10 mouse cellular contexts compared by ENCODE assay signal in the genomic region with DNA sequence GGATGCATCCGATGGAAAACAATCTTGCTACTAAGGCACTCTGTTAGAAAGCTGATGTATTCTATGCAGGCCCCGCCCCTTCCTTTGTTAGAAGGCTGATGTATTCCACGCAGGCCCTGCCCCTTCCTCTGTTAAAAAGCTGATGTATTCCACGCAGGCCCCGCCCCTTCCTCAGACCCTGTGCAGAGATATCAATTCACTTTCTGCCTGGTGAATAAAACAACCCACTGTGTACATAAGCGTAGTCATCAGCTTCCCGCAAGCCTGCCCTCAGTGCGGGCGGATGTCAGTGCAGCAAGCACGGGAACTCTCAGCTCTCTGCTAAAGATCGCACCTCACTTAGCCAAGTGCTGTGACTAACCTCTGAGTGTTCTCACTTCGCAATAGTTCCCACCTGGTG.
DNase-seq lines count a peak whose midpoint lies in the region; ATAC-seq and TF ChIP-seq lines count a peak whose summit lies in the region.
"Had no signal": no experiment of that assay in that cellular context is flagged by ENCODE, and none has a peak within 500 bp of the region (broad histone marks: within the 10 kb centered on the region; RNA-seq: fewer than 3 reads in every experiment).

No protein-coding gene starts in this region.

- peaks cover 4 to 6% of the 10 kb centered on the region in 2 experiments for H3K4me1 ChIP-seq in MEL (ENCODE audit: control insufficient read depth in 1 of 2, insufficient read depth in 2 of 2, low read length in 2 of 2)
- H3K4me1 ChIP-seq in hindbrain, postnatal 0 days (ENCODE audit: insufficient read depth, low read length) = no peaks in the 10 kb centered on the region
- H3K4me1 ChIP-seq in midbrain, embryonic 13.5 days (replicated peaks) = no peaks in the 10 kb centered on the region; the same call in 1 of the 2 replicates

- intact Hi-C loops in heart, postnatal 36 days (cut with DNase I) = no loop called here

- no peak for DNase-seq in frontal cortex, adult 2 months (ENCODE audit: extremely low spot score in 1 of 2, low spot score in 1 of 2)
- DNase-seq in MEL (ENCODE audit: low read depth, low spot score) (peak; percentile 24), adipocyte (ENCODE audit: low spot score) (no peak)
- no peak for DNase-seq in hindbrain, postnatal 0 days (ENCODE audit: low spot score)
- no peak for DNase-seq in heart, postnatal 36 days
- DNase-seq in cerebellum, adult 18-20 months = no peak

- no peak overlapping the region for H3K27ac ChIP-seq in MEL (ENCODE audit: control insufficient read depth, low read depth, low read length)
- no peak overlapping the region for H3K27ac ChIP-seq in hindbrain, postnatal 0 days
- no peak overlapping the region for H3K27ac ChIP-seq in midbrain, embryonic 13.5 days
- H3K27ac ChIP-seq: left cerebral cortex, adult 2 months had no signal

- TF ChIP-seq RAD21 in MEL (IDR thresholded peaks at IDR 0.05; ENCODE audit: low read depth, low read length) = no peak

- ATAC-seq in frontal cortex, adult (ENCODE audit: low TSS enrichment) = 0 out of 2 replicates have a peak, but pooled peaks have one; percentile 24
- ATAC-seq in hindbrain, postnatal 0 days = peak; percentile 64; the same call in 1 of the 2 replicates
- peak; percentile 56; the same call in 1 of the 2 replicates for ATAC-seq in midbrain, embryonic 13.5 days

- WGBS in hindbrain, postnatal 0 days = 81% methylated on average over 12 of the region's 12 CpGs
- 84% methylated on average over 12 of the region's 12 CpGs for WGBS in midbrain, embryonic 13.5 days

- no peaks in the 10 kb centered on the region for H3K9me3 ChIP-seq in MEL (replicated peaks; ENCODE audit: insufficient read depth, low read length)
- H3K9me3 ChIP-seq in hindbrain, postnatal 0 days (ENCODE audit: low read length) = no peaks in the 10 kb centered on the region
- H3K9me3 ChIP-seq in midbrain, embryonic 13.5 days = no peaks in the 10 kb centered on the region
- H3K9me3 ChIP-seq: megakaryocyte, embryonic 14.5 days had no signal

- no peak for TF ChIP-seq EP300 in MEL (IDR thresholded peaks at IDR 0.05; ENCODE audit: low read depth in 1 of 2, low read length in 2 of 2)

- H3K27me3 ChIP-seq in MEL (ENCODE audit: control insufficient read depth in 1 of 2, insufficient read depth in 2 of 2, low read length in 2 of 2) = no peaks in the 10 kb centered on the region
- H3K27me3 ChIP-seq in hindbrain, postnatal 0 days (ENCODE audit: insufficient read depth, low read length) = no peaks in the 10 kb centered on the region
- H3K27me3 ChIP-seq in midbrain, embryonic 13.5 days = no peaks in the 10 kb centered on the region
- H3K27me3 ChIP-seq: megakaryocyte, embryonic 14.5 days had no signal

- no peak overlapping the region for H3K4me3 ChIP-seq in MEL (ENCODE audit: control insufficient read depth in 1 of 2, insufficient read depth in 1 of 2, low read depth in 2 of 2, low read length in 2 of 2)
- H3K4me3 ChIP-seq in hindbrain, postnatal 0 days (ENCODE audit: low read length) = no peak overlapping the region
- H3K4me3 ChIP-seq in midbrain, embryonic 13.5 days (replicated peaks) = no peak overlapping the region
- H3K4me3 ChIP-seq: left cerebral cortex, adult 2 months; megakaryocyte, embryonic 14.5 days had no signal

- TF ChIP-seq POLR2A in MEL (IDR thresholded peaks at IDR 0.05; ENCODE audit: control insufficient read depth in 1 of 2, insufficient read depth in 1 of 2, low read depth in 1 of 2, low read length in 2 of 2, poor library complexity in 1 of 2) = no peak

- no peak for TF ChIP-seq CTCF in MEL (IDR thresholded peaks at IDR 0.05 in 2 of 3, conservative IDR thresholded peaks at IDR 0.05 in 1 of 3; ENCODE audit: control insufficient read depth in 1 of 3, insufficient read depth in 1 of 3, low read depth in 2 of 3, low read length in 3 of 3, poor library complexity in 1 of 3, severe bottlenecking in 1 of 3)
- no peak for TF ChIP-seq CTCF in hindbrain, postnatal 0 days (IDR thresholded peaks at IDR 0.05; ENCODE audit: low read depth)

- no peak overlapping the region for H3K9ac ChIP-seq in MEL (ENCODE audit: control insufficient read depth, low read depth, low read length, poor library complexity, severe bottlenecking)
- no peak overlapping the region for H3K9ac ChIP-seq in hindbrain, postnatal 0 days (replicated peaks; ENCODE audit: low read length)
- no peak overlapping the region for H3K9ac ChIP-seq in midbrain, embryonic 13.5 days (replicated peaks)

- peaks cover 4 to 21% of the 10 kb centered on the region in 2 experiments for H3K36me3 ChIP-seq in MEL (ENCODE audit: control insufficient read depth in 1 of 2, insufficient read depth in 2 of 2, low read length in 2 of 2)
- peaks cover 23% of the 10 kb centered on the region for H3K36me3 ChIP-seq in hindbrain, postnatal 0 days (ENCODE audit: insufficient read depth, low read length)
- H3K36me3 ChIP-seq in midbrain, embryonic 13.5 days = peaks cover 26% of the 10 kb centered on the region

- no peak overlapping the region for H3K4me2 ChIP-seq in hindbrain, postnatal 0 days (ENCODE audit: low read depth, low read length)
- H3K4me2 ChIP-seq in midbrain, embryonic 13.5 days (replicated peaks) = no peak overlapping the region

- H3K79me2 ChIP-seq in MEL (ENCODE audit: control insufficient read depth, insufficient read depth, low read length, poor library complexity) = no peaks in the 10 kb centered on the region

TF ChIP-seq in MEL, 35 proteins besides CTCF, POLR2A, EP300 and RAD21:
- no peak for TF ChIP-seq UBTF (IDR thresholded peaks at IDR 0.05; ENCODE audit: borderline replicate concordance, insufficient read depth, low read depth, low read length)
- TF ChIP-seq SMC3 (IDR thresholded peaks at IDR 0.05; ENCODE audit: low read depth, low read length) = no peak
- TF ChIP-seq POLR2AphosphoS2 (IDR thresholded peaks at IDR 0.05; ENCODE audit: low read length) = no peak
- no peak for TF ChIP-seq E2F4 (IDR thresholded peaks at IDR 0.05; ENCODE audit: borderline replicate concordance, low read depth, low read length)
- TF ChIP-seq USF2 (IDR thresholded peaks at IDR 0.05; ENCODE audit: borderline replicate concordance in 1 of 2, insufficient read depth in 1 of 2, low read depth in 1 of 2, low read length in 2 of 2) = no peak
- no peak for TF ChIP-seq CHD1 (IDR thresholded peaks at IDR 0.05; ENCODE audit: low read depth, low read length)
- TF ChIP-seq ETS1 (IDR thresholded peaks at IDR 0.05; ENCODE audit: low read depth, low read length) = no peak
- TF ChIP-seq MEF2A (IDR thresholded peaks at IDR 0.05; ENCODE audit: extremely low read depth, insufficient replicate concordance, low read depth, low read length, poor library complexity, severe bottlenecking) = no peak
- TF ChIP-seq MAFK (IDR thresholded peaks at IDR 0.05; ENCODE audit: borderline replicate concordance, low read depth, low read length) = no peak
- TF ChIP-seq ZMIZ1 (IDR thresholded peaks at IDR 0.05; ENCODE audit: low read depth, low read length) = no peak
- no peak for TF ChIP-seq KAT2A (conservative IDR thresholded peaks at IDR 0.05; ENCODE audit: low read depth, low read length)
- TF ChIP-seq MAZ (IDR thresholded peaks at IDR 0.05; ENCODE audit: low read depth, low read length) = no peak
- TF ChIP-seq ELF1 (IDR thresholded peaks at IDR 0.05; ENCODE audit: low read depth, low read length) = no peak
- TF ChIP-seq ZC3H11A (IDR thresholded peaks at IDR 0.05; ENCODE audit: low read depth, low read length) = no peak
- no peak for TF ChIP-seq RCOR1 (IDR thresholded peaks at IDR 0.05; ENCODE audit: low read depth, low read length)
- no peak for TF ChIP-seq MYC (IDR thresholded peaks at IDR 0.05; ENCODE audit: low read depth, low read length)
